Mouse (Mus musculus) right cerebral cortex, postnatal 36 days (tissue): ENCODE measurements around the gene Gm5741.

Experiments
- DNase-seq, 2 experiments: peaks; one replicate each; pipeline ENCODE4 v3.0.0; 2022; ENCODE audit warnings: low spot score in 2 of 2, mixed read lengths in 1 of 2

Gm5741 gene

DNA sequence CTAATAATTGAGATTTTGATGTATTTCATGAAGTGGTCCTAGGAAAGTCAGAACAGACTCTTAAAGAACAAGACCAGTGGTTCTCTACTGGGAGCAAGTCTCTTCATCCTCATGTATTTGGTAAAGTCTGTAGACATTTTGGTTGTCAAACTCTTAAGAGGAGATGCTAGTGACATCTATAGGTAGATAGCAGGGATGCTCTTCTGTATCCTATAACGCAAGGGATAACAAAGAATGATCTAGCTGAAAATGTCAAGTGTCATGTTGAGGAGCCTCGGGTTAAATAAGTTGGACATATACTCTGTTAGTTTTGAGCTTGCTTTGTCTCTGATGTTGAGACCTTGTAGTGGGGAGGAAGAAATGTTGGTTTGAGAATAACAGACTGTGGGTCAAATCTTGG is 39.9 kb downstream of the Gm5741 start:
- no peak for DNase-seq

DNA sequence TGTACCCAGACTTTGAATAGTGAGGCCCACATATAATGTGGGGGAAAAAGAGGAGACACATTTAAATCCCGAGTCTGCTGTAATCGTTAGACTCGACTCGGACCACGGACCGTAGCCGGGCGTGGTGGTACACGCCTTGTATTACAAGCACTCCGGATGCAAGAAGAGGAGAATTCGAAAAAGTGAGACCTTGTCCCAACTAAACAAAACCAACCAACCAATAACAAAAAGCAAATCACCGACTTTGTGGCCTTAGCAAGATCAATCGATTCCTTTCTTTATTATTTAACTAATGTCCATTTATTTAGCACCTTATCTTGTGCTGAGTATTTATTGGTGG is 40.3 kb downstream of the Gm5741 start:
- no peak for DNase-seq

DNA sequence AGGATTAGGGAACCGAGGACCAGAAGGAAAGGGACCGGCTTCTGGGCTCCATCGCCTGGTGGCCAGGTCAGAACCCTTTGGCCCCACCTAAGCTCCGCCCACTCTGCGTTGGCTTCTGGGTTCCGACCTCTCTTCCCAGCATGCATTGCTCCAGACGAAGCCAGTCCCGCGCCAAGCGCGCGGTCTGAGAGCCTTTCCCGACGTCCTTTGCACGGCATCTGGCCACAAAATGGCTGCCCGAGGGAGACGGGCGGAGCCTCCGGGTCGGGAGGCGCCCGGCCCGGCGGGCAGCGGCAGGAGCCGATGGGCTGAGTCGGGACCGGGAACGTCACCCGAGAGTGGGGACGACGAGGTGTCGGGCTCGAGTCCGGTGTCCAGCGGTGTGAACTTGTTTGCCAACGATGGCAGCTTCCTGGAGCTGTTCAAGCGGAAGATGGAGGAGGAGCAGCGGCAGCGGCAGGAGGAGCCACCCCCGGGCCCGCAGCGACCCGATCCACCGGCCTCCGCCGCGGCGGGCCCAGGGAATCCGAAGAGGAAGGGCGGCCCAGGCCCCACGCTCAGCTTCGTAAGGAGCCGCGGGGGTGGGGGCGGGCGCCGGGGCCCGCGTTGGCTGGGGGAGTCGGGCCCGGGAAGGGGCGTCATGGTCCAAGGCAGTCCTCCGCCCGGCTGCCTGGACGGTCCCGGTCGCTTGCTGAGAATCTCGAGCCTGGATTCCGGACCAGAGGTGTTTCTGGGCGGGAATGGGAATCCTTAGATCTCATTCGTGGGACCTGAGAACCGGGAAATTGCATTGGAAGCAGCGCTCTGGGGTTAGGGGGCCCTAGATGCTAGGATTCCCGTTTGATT is 40.9 kb downstream of the Gm5741 start, which contains the start of gene Trir:
Trir (plus strand) TSS at position 154 of the 846 bp plus-strand sequence.
- peak; percentile 91 to 92 for DNase-seq

DNA sequence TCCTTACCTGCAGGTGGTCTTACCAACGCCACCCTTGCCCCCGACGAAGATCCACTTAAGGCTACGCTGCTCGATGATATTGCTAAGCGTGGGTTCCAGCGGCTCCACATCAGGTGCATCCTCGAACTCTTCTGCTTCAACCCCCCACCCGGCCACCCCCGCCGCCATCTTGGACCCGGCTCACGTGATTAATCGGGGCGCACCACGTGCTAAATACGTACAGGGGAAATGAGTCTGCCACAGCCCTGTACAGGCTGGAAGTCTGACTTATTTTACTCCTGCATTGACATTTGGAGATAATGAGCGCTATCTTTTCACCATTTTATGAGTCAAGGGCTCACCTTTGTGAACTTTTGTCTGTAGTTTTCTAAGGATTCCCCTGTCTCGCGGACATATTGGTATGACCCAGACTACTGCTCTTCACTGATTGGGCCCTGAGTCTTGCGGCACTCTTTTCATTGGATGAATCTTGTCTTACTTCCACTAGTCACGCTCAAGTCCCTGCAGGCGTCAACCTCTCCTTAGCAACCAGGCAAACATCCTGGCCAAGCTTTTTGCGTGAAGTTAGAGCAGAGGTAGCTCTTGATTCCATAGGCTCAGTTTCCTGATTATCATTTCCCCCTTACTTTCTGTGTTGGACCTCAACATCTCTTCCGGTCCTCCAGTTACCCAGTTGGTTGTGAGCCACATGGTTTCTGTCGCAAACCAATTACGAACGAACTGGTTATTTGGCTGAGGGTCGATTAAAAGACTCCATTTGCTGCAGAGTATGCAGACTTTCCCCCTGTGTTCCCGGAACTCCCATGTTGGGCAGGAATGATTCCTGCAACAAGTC is 42.5 kb downstream of the Gm5741 start, which contains the start of gene Asna1:
Asna1 (minus strand) TSS at position 184 of the 835 bp plus-strand sequence.
- DNase-seq: peak; percentile 78 to 89

DNA sequence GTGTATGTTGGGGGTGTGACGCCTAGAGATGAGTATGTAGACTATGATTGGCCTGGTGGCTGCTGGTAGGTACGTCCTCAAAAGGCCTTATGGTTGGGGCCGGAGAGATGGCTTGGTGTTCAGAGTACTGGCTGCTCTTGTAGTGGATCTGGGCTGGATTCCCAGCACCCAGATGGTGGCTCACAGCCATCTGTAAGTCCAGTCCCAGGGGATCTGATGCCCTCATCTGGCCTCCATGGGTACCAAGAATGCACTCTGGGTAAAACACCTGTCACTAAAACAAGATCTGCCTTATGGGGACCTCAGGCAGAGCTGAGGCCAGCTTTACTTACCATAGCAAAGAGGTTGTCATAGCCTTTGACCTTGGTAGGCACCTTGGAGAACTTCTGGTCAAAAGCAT is 43.9 kb downstream of the Gm5741 start:
- DNase-seq: no peak

DNA sequence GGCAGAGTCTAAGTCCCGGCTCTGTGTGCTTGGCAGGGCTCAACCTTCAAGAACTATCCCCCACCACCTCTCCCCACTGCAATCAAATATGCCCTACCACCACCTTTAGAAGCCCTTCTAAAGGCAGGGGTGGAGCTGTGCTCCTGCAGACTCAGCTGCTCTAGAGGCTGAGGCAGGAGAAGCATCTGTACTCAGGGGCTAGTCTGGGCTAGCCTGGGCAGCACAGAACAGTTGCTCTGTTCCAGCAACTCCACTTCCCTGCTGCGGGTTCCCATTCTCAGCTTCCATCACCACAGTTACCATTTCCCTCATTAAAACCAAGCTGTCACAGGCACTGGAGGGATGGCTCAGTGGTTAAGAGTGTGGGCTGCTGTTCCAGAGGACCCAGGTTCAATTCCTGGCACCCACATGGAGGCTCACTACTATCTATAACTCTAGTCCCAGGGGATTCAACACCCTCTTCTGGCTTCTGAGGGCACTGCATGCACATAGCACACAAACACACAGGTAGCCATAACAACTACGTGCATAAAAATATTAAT is 46.2 kb downstream of the Gm5741 start:
- DNase-seq: no peak
